Mouse (Mus musculus): ENCODE data around the gene Arxes1.
"Not testable (repeated sequence)": the region's sequence is repeated elsewhere in the genome, so short reads cannot be mapped to it uniquely, and the experiment has no call there.

The Arxes1 gene

GRCm38 (mm10) chrX:136032799-136033763, at the start of gene Arxes1:
Arxes1 (plus strand) TSS chrX:136033367.
- in situ Hi-C loops (cut with MboI; ENCODE audit: low pct_unique_long_range_greater_than_20kb in 1 of 2, low sequenced_read_pairs in 2 of 2, unreplicated experiment in 1 of 2) = not testable (repeated sequence)

GRCm38 (mm10) chrX:135984539-135985260, 48.5 kb upstream of the Arxes1 start:
- in situ Hi-C loops (cut with MboI; ENCODE audit: low pct_unique_long_range_greater_than_20kb in 1 of 2, low sequenced_read_pairs in 2 of 2, unreplicated experiment in 1 of 2) = no loop called here

GRCm38 (mm10) chrX:135986267-135986666, 46.9 kb upstream of the Arxes1 start:
- in situ Hi-C loops (cut with MboI; ENCODE audit: low pct_unique_long_range_greater_than_20kb in 1 of 2, low sequenced_read_pairs in 2 of 2, unreplicated experiment in 1 of 2) = no loop called here

GRCm38 (mm10) chrX:135990661-135991060, 42.5 kb upstream of the Arxes1 start:
- in situ Hi-C loops (cut with MboI; ENCODE audit: low pct_unique_long_range_greater_than_20kb in 1 of 2, low sequenced_read_pairs in 2 of 2, unreplicated experiment in 1 of 2) = no loop called here

- in situ Hi-C loops (cut with MboI; ENCODE audit: low pct_unique_long_range_greater_than_20kb in 1 of 2, low sequenced_read_pairs in 2 of 2, unreplicated experiment in 1 of 2) = not testable (repeated sequence)
Observed at GRCm38 (mm10) chrX:135993192-135993594, 40.0 kb upstream of the Arxes1 start.

GRCm38 (mm10) chrX:135993664-135994119, 39.5 kb upstream of the Arxes1 start, which contains the start of gene Arxes2:
Arxes2 (plus strand) TSS chrX:135993824.
- in situ Hi-C loops (cut with MboI; ENCODE audit: low pct_unique_long_range_greater_than_20kb in 1 of 2, low sequenced_read_pairs in 2 of 2, unreplicated experiment in 1 of 2) = not testable (repeated sequence)

GRCm38 (mm10) chrX:136007199-136007843, 25.8 kb upstream of the Arxes1 start:
- in situ Hi-C loops (cut with MboI; ENCODE audit: low pct_unique_long_range_greater_than_20kb in 1 of 2, low sequenced_read_pairs in 2 of 2, unreplicated experiment in 1 of 2) = no loop called here

- in situ Hi-C loops (cut with MboI; ENCODE audit: low pct_unique_long_range_greater_than_20kb in 1 of 2, low sequenced_read_pairs in 2 of 2, unreplicated experiment in 1 of 2) = no loop called here
Observed at GRCm38 (mm10) chrX:136014392-136014791, 18.8 kb upstream of the Arxes1 start.

- in situ Hi-C loops (cut with MboI; ENCODE audit: low pct_unique_long_range_greater_than_20kb in 1 of 2, low sequenced_read_pairs in 2 of 2, unreplicated experiment in 1 of 2) = no loop called here
Observed at GRCm38 (mm10) chrX:136030331-136030730, 2.8 kb upstream of the Arxes1 start.

- in situ Hi-C loops (cut with MboI; ENCODE audit: low pct_unique_long_range_greater_than_20kb in 1 of 2, low sequenced_read_pairs in 2 of 2, unreplicated experiment in 1 of 2) = no loop called here
Observed at GRCm38 (mm10) chrX:136043726-136044125, 10.6 kb downstream of the Arxes1 start.

- in situ Hi-C loops (cut with MboI; ENCODE audit: low pct_unique_long_range_greater_than_20kb in 1 of 2, low sequenced_read_pairs in 2 of 2, unreplicated experiment in 1 of 2) = no loop called here
Observed at GRCm38 (mm10) chrX:136047528-136047927, 14.4 kb downstream of the Arxes1 start.

GRCm38 (mm10) chrX:136051219-136051618, 18.1 kb downstream of the Arxes1 start:
- in situ Hi-C loops (cut with MboI; ENCODE audit: low pct_unique_long_range_greater_than_20kb in 1 of 2, low sequenced_read_pairs in 2 of 2, unreplicated experiment in 1 of 2) = no loop called here

- in situ Hi-C loops (cut with MboI; ENCODE audit: low pct_unique_long_range_greater_than_20kb in 1 of 2, low sequenced_read_pairs in 2 of 2, unreplicated experiment in 1 of 2) = no loop called here
Observed at GRCm38 (mm10) chrX:136060698-136061097, 27.5 kb downstream of the Arxes1 start.

- in situ Hi-C loops (cut with MboI; ENCODE audit: low pct_unique_long_range_greater_than_20kb in 1 of 2, low sequenced_read_pairs in 2 of 2, unreplicated experiment in 1 of 2) = not testable (repeated sequence)
Observed at GRCm38 (mm10) chrX:136067201-136067991, 34.2 kb downstream of the Arxes1 start.

- in situ Hi-C loops (cut with MboI; ENCODE audit: low pct_unique_long_range_greater_than_20kb in 1 of 2, low sequenced_read_pairs in 2 of 2, unreplicated experiment in 1 of 2) = not testable (repeated sequence)
Observed at GRCm38 (mm10) chrX:136068020-136068419, 34.9 kb downstream of the Arxes1 start, which contains the start of gene Bex2. Bex2 (minus strand) TSS chrX:136068236.

Measured in mouse embryonic stem cell (cell line).